Mouse (Mus musculus) testis, adult 2 months (tissue): ENCODE measurements around the gene Plaur.

Source experiments
- CTCF ChIP-seq: fragments of 200-500 bp; IDR thresholded peaks from 2 replicates; pipeline ENCODE4 v1.5.1; 2012; ENCODE audit warnings: low read depth, mild to moderate bottlenecking, inconsistent platforms, low read length, moderate library complexity; ENCODE audit not compliant: control insufficient read depth, insufficient read depth, insufficient replicate concordance
- POLR2A ChIP-seq: fragments of 200-500 bp; IDR thresholded peaks from 2 replicates; pipeline ENCODE4 v1.6.1; 2012; ENCODE audit warnings: low read depth, mild to moderate bottlenecking, inconsistent platforms, low read length, moderate library complexity; ENCODE audit not compliant: control insufficient read depth

- TF ChIP-seq POLR2A (no peak), CTCF (peak; percentile 67; the same call in 1 of the 2 replicates)
Measured at GRCm38 (mm10) chr7:24501492-24501891, 39.2 kb downstream of the Plaur start.
